Comparison of ENCODE assay signal across 8 mouse cellular contexts in the genomic region with DNA sequence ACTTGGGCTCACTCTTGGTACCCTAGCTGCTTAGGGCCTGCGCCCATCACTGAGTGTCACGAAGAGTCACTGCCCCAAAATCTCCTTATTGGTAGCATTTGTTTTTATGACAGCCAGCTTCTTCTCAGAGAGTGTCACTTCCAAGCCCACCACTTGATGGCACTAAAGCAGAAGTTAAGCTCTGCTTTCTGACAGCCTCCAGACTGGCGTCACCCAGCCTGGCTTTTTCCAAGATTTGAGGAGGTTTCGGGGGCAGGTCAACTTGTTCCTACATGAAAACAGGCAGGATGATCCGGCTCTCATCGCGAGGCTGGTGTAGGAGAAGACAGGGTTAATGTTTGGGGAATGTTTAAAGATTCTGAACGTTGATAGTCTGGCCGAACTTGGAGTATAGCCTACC. TPM values are rescaled to one million over a fixed set of nuclear protein-coding genes. Genes with fewer than 3 reads are reported as not detected.
DNase-seq lines count a peak whose midpoint lies in the region; ATAC-seq lines count a peak whose summit lies in the region.

No protein-coding gene starts in this region.

- H3K27ac ChIP-seq in intestine, embryonic 16.5 days (ENCODE audit: low read length) = no peak overlapping the region
- H3K27ac ChIP-seq in midbrain, embryonic 14.5 days (replicated peaks; ENCODE audit: low read depth, low read length) = no peak overlapping the region

- intact Hi-C loops in gastrocnemius, postnatal 36 days (cut with DNase I) = loop anchor here (2.0 to 10.0 kb wide), 4 partner anchors 36 to 204 kb away; partner anchors contain the start of genes Dnajb4 and Fubp1
- intact Hi-C loops in left cerebral cortex, postnatal 4 days (cut with DNase I) = loop anchor here (5.0 to 10.0 kb wide), 2 partner anchors 54 to 101 kb away; partner anchors contain the start of genes Dnajb4, Fubp1 and Gipc2

- H3K9me3 ChIP-seq in intestine, embryonic 16.5 days (ENCODE audit: control insufficient read depth, low read length) = no peaks in the 10 kb centered on the region
- H3K9me3 ChIP-seq in midbrain, embryonic 14.5 days (ENCODE audit: control insufficient read depth, low read length) = no peaks in the 10 kb centered on the region

- no peak overlapping the region for H3K4me2 ChIP-seq in intestine, embryonic 16.5 days (ENCODE audit: low read depth, low read length)
- no peak overlapping the region for H3K4me2 ChIP-seq in midbrain, embryonic 14.5 days (ENCODE audit: low read length)

- H3K4me1 ChIP-seq in intestine, embryonic 16.5 days (ENCODE audit: control insufficient read depth, insufficient read depth, low read length) = peaks cover 19% of the 10 kb centered on the region
- peaks cover 10% of the 10 kb centered on the region; the same call in 1 of the 2 replicates for H3K4me1 ChIP-seq in midbrain, embryonic 14.5 days (ENCODE audit: control insufficient read depth, insufficient read depth, low read length)

- DNase-seq in 416B (ENCODE audit: low read depth) = peak; percentile 85
- peak; percentile 84 for DNase-seq in adrenal gland, adult 2 months
- DNase-seq in embryo, embryonic 11.5 days (ENCODE audit: low read depth, low spot score) = peak; percentile 61
- DNase-seq in gastrocnemius, postnatal 36 days = peak; percentile 58 to 68
- peak; percentile 72 for DNase-seq in left cerebral cortex, postnatal 4 days
- peak; percentile 88 for DNase-seq in midbrain, embryonic 14.5 days
- DNase-seq in splenic B cell, adult 2 months (ENCODE audit: low read depth, low spot score) = peak; percentile 43

- no peak overlapping the region for H3K4me3 ChIP-seq in intestine, embryonic 16.5 days (ENCODE audit: low read length)
- H3K4me3 ChIP-seq in midbrain, embryonic 14.5 days (replicated peaks; ENCODE audit: low read depth, low read length) = no peak overlapping the region

- H3K27me3 ChIP-seq in intestine, embryonic 16.5 days (replicated peaks; ENCODE audit: control insufficient read depth, insufficient read depth, low read length) = no peaks in the 10 kb centered on the region
- H3K27me3 ChIP-seq in midbrain, embryonic 14.5 days (ENCODE audit: control insufficient read depth, insufficient read depth, low read length) = no peaks in the 10 kb centered on the region
- H3K27me3 ChIP-seq in splenic B cell, adult 2 months (ENCODE audit: control insufficient read depth, insufficient read depth, low read length, poor library complexity, severe bottlenecking) = no peaks in the 10 kb centered on the region

- 17% methylated on average over 9 of the region's 9 CpGs for WGBS in intestine, embryonic 16.5 days
- WGBS in midbrain, embryonic 14.5 days = 20% methylated on average over 9 of the region's 9 CpGs

- ATAC-seq in intestine, embryonic 16.5 days = no peak
- ATAC-seq in midbrain, embryonic 14.5 days (ENCODE audit: low FRiP score, low TSS enrichment) = no peak

- H3K36me3 ChIP-seq in intestine, embryonic 16.5 days (ENCODE audit: control insufficient read depth, insufficient read depth, low read length) = no peaks in the 10 kb centered on the region
- H3K36me3 ChIP-seq in midbrain, embryonic 14.5 days (ENCODE audit: control insufficient read depth, insufficient read depth, low read length) = no peaks in the 10 kb centered on the region
- no peaks in the 10 kb centered on the region for H3K36me3 ChIP-seq in splenic B cell, adult 2 months (ENCODE audit: control insufficient read depth, insufficient read depth, low read length, poor library complexity, severe bottlenecking)

- peak overlapping the region; percentile 35; the same call in 1 of the 2 replicates for H3K9ac ChIP-seq in intestine, embryonic 16.5 days (ENCODE audit: low read depth, low read length)
- no peak overlapping the region for H3K9ac ChIP-seq in midbrain, embryonic 14.5 days (replicated peaks; ENCODE audit: low read length)

RNA-seq across cellular contexts. Expression of gene Gipc2, which starts 54.9 kb away (rescaled TPM):
- 1 to 10 TPM in 1 of 2 experiments, under 1 TPM in 1; 0.52 to 1.1 TPM for total RNA-seq in adrenal gland, adult 2 months (2021)
- 0.11 and 0.20 TPM in 2 replicates for polyA plus RNA-seq in adrenal gland, adult 2 months (2012; rRNA removed)
- under 1 TPM; 0.20 to 0.69 TPM for total RNA-seq in gastrocnemius, postnatal 36 days (2021)
- 244 TPM in 2 replicates for polyA plus RNA-seq in intestine, embryonic 16.5 days (2015; fragmentation: Nextera tagmentation; extraction: Ambion mirVana)
- 1 to 10 TPM; 4.0 to 7.3 TPM for total RNA-seq in left cerebral cortex, postnatal 4 days (2021)
- polyA plus RNA-seq in midbrain, embryonic 14.5 days (2014; fragmentation: Nextera tagmentation; extraction: Ambion mirVana) = 9.3 and 11.5 TPM in 2 replicates
